Mouse (Mus musculus) right cerebral cortex, postnatal 14 days (tissue): ENCODE data around the gene Fbxw10.
A peak's percentile ranks its signal among the peaks of the same experiment; 100 is the strongest.

Experiments used
- DNase-seq: peaks from one replicate; pipeline ENCODE4 v3.0.0; 2022

Gene Fbxw10

DNA sequence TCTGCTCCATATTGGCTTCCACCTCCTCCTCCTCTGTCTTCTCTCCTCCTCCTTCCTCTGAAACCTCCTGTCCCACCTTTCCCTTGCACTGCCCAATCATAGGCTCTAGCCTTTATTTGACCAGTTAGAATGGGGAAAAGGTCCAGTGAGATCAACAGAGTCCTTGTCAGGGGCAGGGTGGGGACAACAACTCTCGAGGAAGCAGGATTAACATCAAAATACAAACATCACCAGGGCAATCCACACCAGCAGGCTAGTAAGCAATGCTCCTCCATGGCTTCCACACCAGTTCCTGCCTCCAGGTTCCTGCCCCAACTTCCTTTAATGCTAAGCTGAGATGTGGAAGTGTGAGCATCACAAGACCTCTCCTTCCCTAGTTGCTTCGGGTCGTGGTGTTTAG is 1.1 kb upstream of the Fbxw10 start:
- DNase-seq, result no peak

DNA sequence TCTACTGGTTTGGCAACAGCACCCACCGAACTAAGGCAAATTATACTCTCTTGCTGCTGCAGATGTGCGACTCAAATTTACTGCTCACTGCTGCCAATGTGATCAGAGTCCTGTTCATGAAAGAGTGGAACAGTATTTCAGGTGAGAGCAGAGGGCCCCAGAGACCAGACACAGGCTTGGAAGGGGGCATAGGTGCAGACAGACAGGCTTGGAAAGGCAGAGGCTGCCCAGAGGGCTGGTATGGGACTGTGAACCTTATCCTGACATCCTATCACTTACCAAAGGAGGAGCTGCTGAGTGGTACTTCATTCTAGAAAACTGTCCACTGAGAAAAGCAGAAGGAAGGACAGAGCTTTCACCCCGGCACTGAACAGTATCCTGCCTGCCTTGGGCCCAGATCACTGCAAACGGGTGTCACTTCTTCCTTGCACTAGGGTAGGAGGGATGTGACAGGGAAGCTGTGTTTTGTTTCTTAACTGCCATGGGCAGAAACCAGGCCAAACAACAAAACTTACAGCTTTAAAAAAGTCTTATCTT is 854 bp downstream of the Fbxw10 start:
- no peak for DNase-seq

DNA sequence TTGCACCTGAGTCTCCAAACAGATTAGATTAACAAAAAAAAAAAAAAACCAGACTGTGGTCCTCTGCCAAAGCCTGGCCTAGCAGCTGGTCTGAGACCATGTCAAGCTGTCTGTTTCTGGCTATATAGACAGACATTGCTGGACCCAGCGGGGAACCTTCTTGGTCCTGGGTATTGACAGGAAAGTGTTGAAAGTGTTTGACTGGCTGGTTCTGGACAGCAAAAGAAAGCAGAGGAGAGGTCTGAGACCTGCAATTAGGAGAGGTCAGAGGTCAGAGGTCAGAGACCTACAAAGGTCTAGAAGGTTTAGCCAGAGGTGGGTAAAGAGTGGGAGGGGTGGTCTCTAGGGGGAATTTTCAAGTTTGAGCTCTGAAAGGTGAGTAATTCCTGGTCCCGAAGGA is 1.4 kb downstream of the Fbxw10 start:
- DNase-seq, result no peak

DNA sequence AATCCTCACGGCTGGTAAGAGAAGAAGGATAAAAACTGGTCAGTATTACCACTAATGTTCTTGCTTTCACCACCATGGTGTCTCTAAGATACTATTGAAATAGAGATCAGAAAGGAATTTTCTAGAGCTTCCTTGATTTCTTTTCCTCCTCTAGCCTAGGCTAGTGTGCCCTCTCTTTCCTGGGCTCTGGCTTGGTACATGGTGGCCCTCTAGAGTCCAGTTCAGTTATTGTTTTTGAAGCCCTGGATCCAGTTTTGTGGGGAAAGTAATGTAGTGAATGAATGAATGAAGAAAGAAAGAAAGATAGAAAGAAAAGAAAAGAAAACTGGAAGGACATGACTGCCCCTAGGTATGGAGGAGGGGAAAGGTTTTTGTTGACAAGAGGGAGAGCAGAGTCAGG is 4.3 kb downstream of the Fbxw10 start:
- DNase-seq, result no peak

DNA sequence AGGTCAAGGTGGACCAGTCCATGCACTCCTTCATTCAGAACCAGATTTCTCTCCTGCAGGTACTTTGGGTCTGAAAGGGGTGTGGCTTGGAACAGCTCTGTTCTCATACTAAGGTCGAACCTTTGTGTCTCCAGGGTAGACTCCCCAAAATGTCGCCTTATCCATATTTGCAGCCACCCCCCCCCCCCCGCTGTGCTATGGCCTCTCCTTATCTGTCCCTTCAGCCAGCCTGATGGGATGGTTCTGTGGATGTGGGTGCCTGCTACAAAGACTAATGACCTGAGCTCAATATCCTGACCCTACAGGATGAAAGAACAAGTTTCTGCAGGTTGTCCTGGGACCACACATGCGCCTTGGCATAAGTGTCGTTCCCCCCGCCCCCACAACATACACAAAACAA is 6.5 kb downstream of the Fbxw10 start:
- DNase-seq, result no peak

DNA sequence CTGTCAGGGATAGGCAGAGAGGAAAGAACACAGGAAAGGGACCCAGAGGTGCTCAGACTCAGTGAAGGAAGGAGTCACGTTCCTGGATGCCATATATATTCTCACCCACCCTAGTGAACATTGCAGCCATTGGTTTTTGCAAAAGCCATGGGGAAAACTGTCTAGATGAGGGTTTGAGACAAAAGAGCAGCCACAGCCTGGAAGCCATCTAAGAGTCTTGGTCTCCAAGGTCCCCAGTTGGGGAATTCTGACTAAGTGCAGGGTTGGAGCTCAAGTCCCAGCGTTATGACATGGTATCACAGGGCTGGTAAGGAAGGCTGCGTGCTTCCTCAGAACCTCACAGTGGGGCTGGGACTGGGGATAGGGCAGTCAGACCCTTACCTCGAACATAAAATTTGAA is 18.7 kb downstream of the Fbxw10 start:
- DNase-seq, result no peak

DNA sequence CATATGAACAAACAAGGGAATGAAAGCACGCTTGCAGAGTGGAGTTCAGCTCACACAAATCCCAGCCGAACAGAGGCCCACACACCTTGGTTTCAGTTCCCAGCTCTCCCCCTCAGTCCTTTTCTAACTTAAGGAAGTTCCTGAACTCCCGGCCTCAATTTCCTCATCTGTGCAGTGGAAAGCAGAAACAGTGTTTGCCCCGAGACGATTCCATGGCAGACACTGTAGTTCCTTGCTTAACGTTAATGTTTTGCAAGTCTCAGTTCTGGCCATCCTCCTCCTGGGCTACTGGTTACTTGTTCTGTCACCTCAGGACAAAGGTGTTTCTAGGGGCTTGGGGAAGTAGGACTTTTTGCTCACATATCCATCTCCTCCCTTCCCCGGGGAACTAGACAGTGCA is 19.8 kb downstream of the Fbxw10 start:
- DNase-seq, result no peak

DNA sequence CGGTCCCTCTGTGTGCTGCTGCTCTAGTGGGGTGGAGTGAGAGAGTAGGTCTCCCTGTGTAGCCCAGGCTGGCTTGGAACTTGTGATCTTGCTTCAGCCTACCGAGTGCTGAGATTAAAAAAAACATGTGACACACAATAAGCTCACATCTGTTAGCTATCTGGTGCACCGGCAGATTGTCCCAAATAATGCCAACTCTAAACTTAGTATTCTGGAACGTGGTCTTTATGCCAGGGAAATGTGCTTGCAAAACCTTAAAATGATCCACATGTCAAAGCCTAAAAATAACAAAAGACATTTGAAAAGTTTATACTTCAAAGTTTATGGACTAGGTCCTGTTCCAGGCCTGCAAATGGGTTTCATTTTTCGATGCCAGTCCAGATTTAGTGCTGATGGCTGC is 22.3 kb downstream of the Fbxw10 start:
- no peak for DNase-seq

DNA sequence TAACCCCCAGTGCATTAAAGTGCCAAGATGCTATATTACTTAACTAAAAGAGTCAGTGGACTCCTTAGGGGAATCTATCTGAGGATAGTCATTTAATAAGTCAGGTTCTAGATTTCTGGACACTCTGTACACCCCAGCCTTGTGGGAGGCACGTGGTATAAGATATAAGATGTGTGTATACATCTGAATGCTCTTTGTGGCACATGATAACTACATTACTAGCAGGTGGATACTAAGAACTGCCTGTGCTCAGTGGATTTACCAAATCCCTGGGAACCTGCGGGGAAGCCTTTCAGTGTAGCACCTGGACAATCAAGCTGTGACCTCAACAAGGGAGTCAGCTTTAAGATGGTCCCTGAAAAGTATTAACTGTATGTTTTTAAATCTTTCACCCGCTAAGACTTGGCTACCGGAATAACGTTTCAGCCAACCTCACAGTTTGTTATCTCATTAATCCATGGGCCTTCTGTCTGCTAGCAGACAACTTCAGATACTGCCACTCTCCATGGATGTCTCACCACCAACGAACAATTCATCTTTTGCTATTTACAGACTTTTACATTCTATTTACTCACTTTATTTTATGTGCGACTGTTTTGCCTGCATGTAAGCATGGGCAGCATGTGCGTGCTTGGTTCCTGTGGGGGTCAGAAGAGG is 23.0 kb downstream of the Fbxw10 start:
- DNase-seq, result no peak

DNA sequence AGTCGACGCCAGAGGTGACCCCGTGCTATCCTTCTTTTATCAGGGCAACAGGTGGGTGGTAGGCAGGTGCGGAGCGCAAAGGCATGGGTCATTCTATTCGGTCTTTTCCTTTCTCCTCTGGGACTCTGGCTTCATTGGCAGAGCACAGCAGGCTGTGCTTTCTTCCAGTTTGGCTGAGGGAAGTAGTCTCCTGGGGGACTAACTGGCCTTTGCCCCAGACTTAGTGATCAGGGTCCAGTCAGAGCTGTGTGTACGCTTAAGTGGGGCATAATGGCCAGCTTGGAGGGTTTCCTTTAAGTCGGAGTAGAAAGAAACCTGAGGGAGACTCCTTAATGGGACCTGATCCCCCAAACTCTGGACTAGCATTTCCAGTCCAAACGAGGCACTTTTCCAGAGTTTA is 26.6 kb downstream of the Fbxw10 start:
- DNase-seq, result no peak

DNA sequence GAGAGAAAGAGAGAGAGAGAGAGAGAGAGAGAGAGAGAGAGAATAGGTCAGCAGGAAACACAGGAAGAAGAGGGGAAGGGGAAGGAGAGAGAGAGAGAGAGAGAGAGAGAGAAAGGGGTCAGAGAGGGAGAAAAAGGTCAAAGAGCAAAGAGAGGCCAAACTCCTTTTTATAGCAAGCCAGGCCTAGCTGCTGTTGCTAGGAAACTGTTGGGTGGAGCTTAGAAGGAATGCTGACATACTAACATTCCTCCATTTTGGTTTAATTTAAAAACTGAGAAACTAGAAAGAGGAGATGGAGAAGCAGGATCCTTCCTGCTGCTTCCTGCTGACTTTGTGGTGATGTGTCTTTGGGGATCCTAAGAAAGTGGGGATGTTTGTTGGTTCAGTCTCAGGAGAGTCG is 28.8 kb downstream of the Fbxw10 start:
- no peak for DNase-seq

DNA sequence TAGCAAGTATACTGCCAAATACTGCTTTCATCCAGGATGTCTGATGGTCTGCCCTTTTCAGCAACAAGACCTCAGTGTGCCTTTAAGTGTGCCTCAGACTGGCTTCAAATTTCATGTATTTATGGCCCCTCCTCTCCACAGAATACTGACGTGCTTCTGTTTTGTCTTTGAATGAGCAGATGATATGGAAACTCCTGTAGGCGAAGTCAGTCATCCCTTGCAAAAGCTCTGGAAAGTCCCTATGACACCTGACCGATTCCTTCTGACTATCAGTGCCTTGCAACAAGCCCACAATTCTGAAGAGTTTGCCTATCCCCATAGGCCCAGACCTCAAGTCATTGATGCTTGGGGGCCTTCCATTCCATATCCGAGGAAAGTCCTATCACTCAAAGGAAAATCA is 29.6 kb downstream of the Fbxw10 start:
- no peak for DNase-seq

DNA sequence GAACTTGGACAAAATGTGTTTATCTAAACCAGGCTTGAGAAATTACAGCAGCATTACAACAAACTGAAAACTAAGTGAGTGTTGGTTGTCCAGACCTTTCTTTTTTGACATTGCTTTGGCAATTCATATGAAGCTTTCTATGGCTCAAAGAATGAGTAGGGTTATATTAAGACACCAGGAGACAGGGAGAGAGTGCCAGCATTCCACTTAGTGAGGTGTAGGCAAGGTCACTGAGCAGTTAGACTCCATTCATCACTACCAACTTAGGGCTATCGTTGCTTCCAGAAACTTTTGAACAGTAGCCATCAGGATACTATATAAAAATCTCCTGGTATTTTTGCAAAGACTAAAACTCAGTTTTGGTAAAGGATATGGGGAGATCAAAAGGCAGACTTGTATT is 30.5 kb downstream of the Fbxw10 start:
- no peak for DNase-seq

DNA sequence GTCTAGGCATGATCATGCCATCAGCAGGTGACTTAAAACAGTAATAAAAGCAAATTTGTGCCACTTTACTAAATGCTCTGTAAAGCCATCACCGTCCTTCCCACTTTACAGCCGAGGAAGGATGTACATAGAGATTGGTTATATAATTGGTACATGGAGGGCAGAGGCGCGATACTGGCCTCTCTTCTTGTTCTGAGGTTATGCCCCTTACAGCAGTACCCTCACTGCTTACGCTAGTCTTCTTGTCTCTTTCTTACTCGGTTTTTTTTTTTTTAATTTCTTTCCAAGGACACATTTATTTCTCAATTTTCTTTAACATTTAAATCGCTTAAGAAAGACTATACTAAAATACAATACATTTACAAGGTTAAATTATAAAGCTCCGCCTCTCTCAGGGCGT is 31.9 kb downstream of the Fbxw10 start:
- DNase-seq, result no peak

DNA sequence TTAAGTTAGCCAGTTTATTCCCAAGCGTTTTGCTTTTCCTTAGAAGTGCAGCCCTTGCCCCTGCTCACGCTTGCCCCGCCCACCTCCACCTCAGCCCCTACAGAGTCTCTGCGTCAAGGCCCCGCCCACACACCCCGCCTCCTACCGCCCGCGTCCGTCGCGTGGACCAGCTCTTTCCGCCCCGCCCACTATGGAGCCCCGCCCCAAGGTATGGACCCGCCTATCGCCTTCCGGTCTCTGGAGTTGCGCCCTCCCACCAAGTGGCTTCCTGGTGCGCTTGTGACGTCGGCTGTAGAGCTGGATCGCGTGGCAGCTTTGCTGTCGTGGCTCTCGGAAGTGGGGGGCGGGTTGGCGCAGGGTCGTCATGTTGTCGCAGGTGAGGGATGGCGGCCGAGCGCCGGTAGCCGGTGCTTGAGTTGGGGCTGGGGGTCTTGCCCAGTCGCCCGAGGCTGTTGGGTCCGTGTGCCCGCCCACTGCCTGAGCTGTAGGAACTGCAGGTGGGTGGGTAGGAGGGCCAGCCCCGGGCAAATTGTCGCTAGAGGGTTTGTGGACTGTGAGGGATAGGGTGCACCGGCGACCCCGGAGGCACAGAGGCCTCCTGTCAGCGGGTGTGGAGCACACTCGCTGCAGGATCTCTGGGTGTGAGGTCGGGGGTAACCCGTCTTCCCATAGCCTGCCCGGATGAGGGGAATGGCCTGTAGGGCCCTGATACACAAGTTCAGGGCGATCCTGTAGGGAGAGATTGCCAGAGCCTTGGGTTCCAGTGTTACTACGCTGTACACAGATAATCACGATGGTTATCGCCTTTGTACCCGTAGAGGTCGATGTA is 32.6 kb downstream of the Fbxw10 start, which contains the start of gene Tvp23b:
Tvp23b (plus strand) TSS at position 236 of the 829 bp plus-strand sequence.
- DNase-seq, result peak; percentile 100

DNA sequence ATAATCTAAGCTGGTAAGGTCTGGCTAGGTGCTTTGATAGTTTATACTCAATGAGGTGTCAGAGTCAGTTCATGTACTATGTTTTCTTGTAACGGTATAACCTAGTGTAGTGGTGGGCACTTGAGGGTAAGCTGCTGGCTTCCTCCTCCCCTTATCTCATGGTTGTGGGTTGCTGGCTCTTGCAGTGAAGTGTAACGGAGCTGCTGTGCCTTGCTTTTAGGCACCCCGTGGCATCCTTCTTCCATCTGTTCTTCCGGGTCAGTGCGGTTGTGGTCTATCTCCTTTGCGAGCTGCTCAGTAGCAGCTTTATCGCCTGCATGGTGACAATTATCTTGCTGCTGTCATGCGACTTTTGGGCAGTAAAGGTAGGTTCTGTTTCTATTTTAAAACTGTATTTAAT is 36.5 kb downstream of the Fbxw10 start:
- DNase-seq, result no peak

DNA sequence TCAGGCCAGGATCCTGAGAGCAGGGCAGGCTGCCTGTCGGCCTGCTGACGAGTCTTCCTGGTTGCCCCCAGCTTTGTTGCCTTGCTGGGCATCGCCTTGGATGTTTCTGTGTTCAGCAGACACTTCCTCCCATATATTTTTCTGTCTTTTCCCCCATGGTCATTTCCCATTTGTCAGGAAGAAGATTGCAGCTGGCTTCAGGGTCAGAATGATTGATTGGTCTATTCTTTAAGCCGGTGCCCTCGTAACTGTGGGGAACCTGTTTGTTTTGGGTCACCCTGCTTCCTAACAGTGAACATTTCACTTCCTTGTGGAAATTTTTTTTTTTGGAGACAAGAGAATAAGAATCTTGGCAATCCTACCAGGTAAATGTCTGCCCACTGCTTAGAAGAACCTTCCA is 38.5 kb downstream of the Fbxw10 start:
- no peak for DNase-seq

DNA sequence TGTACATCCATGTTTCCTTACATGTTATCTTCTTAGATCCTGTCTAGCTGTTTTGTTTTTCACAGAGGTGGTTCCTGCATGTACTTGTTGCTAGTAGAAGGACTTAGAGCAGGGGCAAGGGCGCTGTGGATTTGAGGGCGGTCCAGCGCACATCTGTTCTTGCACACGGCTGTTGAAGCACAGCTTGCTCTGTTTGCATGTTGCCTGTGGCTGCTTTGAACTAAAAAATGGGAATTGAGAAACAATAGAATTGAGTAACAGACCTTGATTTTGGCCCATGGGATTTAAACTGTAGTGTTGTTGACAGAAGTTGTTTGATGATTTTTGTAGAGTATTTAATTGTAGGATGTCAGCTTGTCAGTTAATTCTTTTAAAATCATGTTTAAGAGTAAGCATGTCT is 43.9 kb downstream of the Fbxw10 start:
- DNase-seq, result no peak

DNA sequence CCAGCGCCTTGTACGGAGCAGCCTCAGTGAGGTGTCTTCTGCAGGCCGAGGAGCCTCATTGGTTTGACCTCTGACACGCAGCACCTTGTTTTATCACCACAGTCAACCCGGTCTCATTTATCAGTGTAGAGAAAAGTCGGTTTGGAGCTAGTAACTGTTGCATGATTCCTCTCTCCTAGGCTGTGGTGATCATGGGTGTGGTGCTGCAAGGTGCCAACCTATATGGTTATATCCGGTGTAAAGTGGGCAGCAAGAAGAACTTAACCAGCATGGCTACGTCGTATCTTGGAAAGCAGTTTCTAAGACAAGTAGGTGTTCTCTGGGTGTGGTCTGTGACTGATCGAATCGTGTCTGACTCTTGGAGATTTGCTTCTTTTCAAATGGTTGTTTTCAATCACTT is 44.9 kb downstream of the Fbxw10 start:
- DNase-seq, result no peak

DNA sequence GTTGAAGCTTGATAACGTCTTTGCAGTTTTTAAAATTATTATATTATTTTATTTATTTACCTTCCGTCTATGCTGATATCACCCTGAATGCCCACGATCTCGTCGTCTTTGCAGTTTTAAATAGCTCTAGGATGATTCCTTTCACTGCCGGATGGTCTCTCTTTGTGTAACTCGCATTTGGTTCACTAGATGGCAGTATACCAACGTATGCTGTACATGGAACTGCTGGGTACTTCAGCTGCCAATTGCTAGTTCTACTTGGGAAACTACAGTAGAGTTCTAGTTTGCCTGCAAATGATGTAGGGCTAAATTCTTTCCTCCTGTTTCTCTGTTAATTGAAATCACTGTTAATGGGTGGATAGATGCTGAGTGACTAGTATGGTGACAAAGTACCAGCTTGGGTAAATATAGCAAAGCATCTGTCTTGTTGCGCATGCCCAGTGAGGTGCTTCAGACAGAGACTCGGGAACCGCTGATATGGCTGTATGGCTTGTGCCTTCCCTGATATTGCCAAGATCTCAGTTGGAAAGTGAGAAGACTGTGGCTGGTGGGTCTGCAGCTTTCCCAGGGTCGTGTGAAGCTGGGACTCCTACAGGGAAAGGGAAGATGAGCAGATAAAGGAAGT is 54.9 kb downstream of the Fbxw10 start:
- no peak for DNase-seq

DNA sequence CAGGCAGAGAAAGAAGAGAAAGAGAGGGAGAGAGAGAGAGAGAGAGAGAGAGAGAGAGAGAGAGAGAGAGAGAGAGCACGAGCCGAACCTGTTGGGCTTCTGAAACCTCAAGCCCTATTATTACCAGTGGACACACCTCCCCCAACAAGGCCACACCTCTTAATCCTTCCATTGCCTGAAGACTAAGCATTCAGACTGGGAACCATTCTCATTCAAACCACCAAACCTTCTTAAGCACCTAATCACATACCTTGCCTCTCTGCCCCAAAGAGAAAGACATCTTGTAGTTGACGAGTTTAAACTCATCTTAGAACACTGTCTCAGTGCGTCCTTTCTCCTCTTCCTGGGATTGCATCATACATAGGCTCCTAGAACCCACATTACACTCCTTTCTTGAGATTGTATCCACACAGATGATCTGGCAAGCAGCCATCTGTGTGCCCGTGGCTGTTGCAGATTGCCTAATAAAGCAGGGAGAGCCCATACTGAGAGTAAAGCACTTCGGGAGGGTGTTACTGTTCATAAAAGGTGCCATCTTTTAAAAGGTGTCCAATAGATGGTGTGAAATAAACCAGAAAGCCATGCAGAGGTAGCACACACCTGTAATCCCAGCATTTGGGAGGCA is 57.1 kb downstream of the Fbxw10 start:
- no peak for DNase-seq

DNA sequence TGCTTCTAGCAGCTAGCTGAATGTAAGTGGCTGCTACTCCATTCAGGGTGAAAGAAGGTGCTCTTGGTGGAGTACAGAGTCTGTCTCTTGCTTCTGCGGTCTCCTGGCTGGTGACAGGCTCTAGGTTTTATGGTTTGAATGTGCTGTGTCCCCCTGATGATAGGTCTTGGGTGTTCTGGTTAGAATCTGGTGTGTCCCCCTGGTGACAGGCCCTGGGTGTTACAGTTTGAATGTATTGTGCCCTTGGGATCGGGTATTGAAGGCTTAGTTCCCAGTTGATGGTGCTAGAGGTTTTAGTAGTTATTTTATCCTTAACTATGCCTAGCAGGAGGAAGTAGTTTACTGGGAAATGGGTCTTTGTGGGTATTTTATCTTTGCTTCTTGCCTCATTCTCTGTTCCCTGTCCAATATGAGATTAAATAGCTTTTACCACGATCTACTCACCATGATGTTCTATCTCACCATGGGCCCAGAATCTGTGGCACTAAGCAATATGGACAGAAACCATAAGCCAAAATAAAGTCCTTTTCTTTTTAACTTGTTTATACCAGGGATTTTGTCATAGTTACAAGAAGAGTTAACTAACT is 62.9 kb downstream of the Fbxw10 start:
- DNase-seq, result no peak

DNA sequence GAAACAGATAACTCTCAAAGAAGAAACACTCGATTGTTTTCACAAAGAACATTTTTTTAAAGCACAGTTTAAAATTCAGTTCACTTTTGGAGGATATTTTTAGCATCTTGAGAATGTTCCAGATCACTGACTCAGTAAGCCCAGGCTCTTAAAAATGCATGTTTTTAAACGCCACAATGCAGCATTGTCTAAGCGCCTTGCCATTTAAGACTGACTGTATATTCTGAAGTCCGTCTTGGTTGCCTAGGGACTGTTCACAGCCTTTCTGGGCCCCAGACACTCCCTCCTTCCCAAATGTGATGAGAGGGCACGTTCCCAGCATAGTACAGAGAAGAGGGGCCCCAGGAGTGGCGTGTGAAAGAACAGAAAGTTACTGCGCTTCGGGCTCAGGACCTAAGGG is 64.5 kb downstream of the Fbxw10 start:
- DNase-seq, result no peak
